Mouse (Mus musculus) intestine, postnatal 0 days (tissue): ENCODE data around the gene Tfip11. TPM values are rescaled to one million over a fixed set of nuclear protein-coding genes. Genes with fewer than 3 reads are reported as not detected.

Experiments used
- ATAC-seq: fragments of 200-750 bp; cut with Nextera tagmentation; 2 replicates; pipeline ENCODE4 v1.8.0; 2017; ENCODE audit warnings: mild to moderate bottlenecking, moderate TSS enrichment, moderate library complexity
- H3K27ac ChIP-seq: fragments of 300-500 bp; sonication (generic); 2 replicates; pipeline ENCODE4 v1.5.1; 2014; ENCODE audit warnings: mild to moderate bottlenecking, low read depth, low read length, moderate library complexity
- H3K27me3 ChIP-seq: fragments of 300-500 bp; sonication (generic); replicated peaks from 2 replicates; pipeline ENCODE4 v1.6.1; 2014; ENCODE audit warnings: low read length, mixed read lengths; ENCODE audit not compliant: control insufficient read depth, insufficient read depth
- H3K36me3 ChIP-seq: fragments of 300-500 bp; sonication (generic); 2 replicates; pipeline ENCODE4 v1.6.1; 2014; ENCODE audit warnings: mild to moderate bottlenecking, moderate library complexity; ENCODE audit not compliant: control insufficient read depth, insufficient read depth
- H3K4me1 ChIP-seq: fragments of 300-500 bp; sonication (generic); replicated peaks from 2 replicates; pipeline ENCODE4 v1.6.1; 2014; ENCODE audit warnings: antibody characterized with exemption, low read length, mixed read lengths; ENCODE audit not compliant: control insufficient read depth, insufficient read depth
- H3K4me2 ChIP-seq: fragments of 300-500 bp; sonication (generic); replicated peaks from 2 replicates; pipeline ENCODE4 v1.6.1; 2014; ENCODE audit warnings: low read depth, mild to moderate bottlenecking, moderate library complexity
- H3K4me3 ChIP-seq: fragments of 300-500 bp; sonication (generic); 2 replicates; pipeline ENCODE4 v1.5.1; 2014; ENCODE audit warnings: low read depth, low read length
- H3K9ac ChIP-seq: fragments of 300-500 bp; sonication (generic); 2 replicates; pipeline ENCODE4 v1.6.1; 2014; ENCODE audit warnings: mild to moderate bottlenecking, low read depth, low read length
- H3K9me3 ChIP-seq: fragments of 300-500 bp; sonication (generic); 2 replicates; pipeline ENCODE4 v1.6.1; 2016; ENCODE audit warnings: mixed run types; ENCODE audit not compliant: control insufficient read depth
- CTCF ChIP-seq: sonication (generic); IDR thresholded peaks from 2 replicates; pipeline ENCODE4 v1.5.1; 2016; ENCODE audit warnings: low read depth, mild to moderate bottlenecking, control low read depth, antibody characterized with exemption, moderate library complexity
- WGBS: fragments of 180-500 bp; shearing (Covaris S2); extraction: QIAGEN DNeasy Blood & Tissue Kit; methylation state at CpG from one replicate; pipeline ENCODE4 v1.1.7; 2014; 5-methylcytosine and 5-hydroxymethylcytosine counted together
- polyA plus RNA-seq: library from polyadenylated mRNA; unstranded; fragments of >200 nt; fragmentation: Nextera tagmentation; extraction: Ambion mirVana; gene quantifications from 2 replicates; pipeline ENCODE4 v1.2.1, GENCODE M21; 2015

Gene Tfip11
- polyA plus RNA-seq, 1 experiment from 2014 or later = 13.6 TPM

DNA sequence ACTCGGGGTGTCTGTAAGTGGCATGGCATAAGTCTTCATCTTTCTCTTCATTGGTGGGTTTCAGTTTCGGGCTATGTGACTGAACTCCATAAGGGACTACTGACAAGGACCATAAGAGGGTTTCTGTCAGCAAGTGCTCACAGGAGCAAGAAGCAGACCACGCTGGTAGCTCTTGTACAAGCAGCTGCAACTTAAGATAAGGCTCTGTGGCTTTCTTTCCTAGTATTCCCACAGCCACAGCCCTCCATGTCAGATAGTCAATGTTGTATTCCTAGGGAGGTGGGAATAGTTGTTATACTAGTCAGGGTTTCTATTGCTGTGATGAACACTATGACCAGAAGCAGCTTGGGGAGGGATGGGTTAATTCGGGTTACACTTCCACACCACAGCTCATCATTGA, 33.4 kb downstream of the Tfip11 start:
- no peak overlapping the region for H3K4me2 ChIP-seq
- no peaks in the 10 kb centered on the region for H3K9me3 ChIP-seq

DNA sequence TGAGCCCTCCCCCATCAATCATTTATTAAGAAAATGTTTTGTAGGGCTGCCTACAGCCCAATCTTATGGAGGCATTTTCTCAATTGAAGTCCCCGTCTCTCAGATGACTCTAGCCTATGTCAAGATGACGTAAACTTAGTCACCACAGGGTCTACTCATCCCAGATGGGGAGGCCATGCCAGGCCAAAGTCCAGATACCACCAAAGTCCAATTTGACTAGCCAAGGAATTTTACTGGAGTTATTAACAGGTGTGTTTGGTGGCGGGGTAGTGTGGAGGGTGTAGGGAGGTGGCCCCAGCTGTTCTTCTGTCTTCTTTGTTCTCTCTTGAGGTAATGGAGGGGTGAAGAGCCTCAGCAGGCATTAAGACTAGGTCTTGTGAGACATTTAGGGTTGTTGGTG, 33.9 kb downstream of the Tfip11 start:
- Histone ChIP-seq H3K9me3 (no peaks in the 10 kb centered on the region), H3K36me3 (peaks cover 49% of the 10 kb centered on the region), H3K27ac (peak overlapping the region; percentile 58), H3K4me1 (no peaks in the 10 kb centered on the region), H3K4me2 (0 out of 2 replicates have a peak overlapping the region, but pooled peaks have one; percentile 17), H3K9ac (no peak overlapping the region), H3K4me3 (no peak overlapping the region), H3K27me3 (no peaks in the 10 kb centered on the region)
- peak; percentile 75 for ATAC-seq
- WGBS = 56% methylated on average over 3 of the region's 3 CpGs
- TF ChIP-seq CTCF = no peak

More for the DNA sequence above, 33.4 kb downstream of the Tfip11 start:
- WGBS = 87% methylated on average over 4 of the region's 4 CpGs
- no peak for ATAC-seq
- Histone ChIP-seq H3K36me3 (peaks cover 49% of the 10 kb centered on the region), H3K9ac (no peak overlapping the region), H3K4me1 (no peaks in the 10 kb centered on the region), H3K27ac (peak overlapping the region; percentile 58), H3K4me3 (no peak overlapping the region), H3K27me3 (no peaks in the 10 kb centered on the region)
- no peak for TF ChIP-seq CTCF

DNA sequence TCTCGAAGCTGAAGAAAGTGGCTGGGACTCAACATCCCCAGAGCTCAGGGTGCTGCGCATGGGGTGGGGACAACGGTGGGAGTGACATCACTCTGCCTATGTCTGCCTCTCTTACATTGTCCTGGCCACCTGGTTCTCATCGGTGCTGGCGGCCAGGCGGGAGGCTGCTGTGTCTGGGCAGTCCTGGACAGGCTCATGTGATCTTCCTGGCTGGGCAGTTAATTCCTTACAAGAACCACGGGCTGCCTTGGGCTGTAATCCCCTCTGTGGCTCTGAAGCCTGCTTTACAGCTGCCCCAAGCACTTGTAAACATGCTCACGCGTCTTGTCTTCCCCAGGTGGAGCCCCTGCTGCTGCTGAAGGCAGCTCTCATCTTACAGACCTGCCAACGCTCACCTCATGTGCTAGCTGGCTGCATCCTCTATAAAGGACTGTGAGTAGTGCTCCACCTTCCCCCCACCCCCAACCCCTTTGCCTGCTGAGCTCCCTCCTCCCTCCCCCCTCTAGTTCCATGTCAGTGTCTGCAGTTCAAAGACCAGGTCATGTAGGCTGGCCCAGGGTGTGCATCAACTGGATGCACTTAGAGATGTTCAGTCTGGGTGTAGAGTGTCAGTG, 38.1 kb downstream of the Tfip11 start:
- 70% methylated on average over 10 of the region's 10 CpGs for WGBS
- no peaks in the 10 kb centered on the region for H3K4me1 ChIP-seq
- H3K4me2 ChIP-seq = no peak overlapping the region
- no peak overlapping the region for H3K27ac ChIP-seq
- H3K27me3 ChIP-seq = no peaks in the 10 kb centered on the region
- H3K36me3 ChIP-seq = peaks cover 67% of the 10 kb centered on the region
- H3K4me3 ChIP-seq = no peak overlapping the region
- no peaks in the 10 kb centered on the region for H3K9me3 ChIP-seq
- no peak for TF ChIP-seq CTCF
- no peak overlapping the region for H3K9ac ChIP-seq
- no peak for ATAC-seq

DNA sequence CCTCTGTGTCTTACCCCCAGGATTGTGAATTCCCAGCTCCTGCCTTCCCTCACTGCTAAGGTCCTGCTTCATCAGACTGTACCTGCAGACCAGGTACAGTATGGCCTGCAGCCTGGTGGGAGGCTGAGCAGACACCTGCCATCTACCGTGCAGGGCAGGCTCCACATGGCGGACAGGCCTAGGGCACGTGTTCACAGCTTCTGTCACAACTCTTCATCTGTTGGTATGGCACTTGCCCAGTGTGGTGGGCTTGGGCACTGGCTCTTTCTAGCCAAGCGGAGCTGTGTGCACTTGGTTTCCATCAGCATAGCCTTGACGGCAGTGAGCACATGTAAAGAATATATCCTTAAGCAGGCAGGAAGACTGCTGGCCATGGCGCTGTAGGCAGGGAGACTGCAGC, 40.7 kb downstream of the Tfip11 start:
- no peaks in the 10 kb centered on the region for H3K4me1 ChIP-seq
- ATAC-seq = no peak
- no peak overlapping the region for H3K9ac ChIP-seq
- 97% methylated on average over 6 of the region's 6 CpGs for WGBS
- H3K36me3 ChIP-seq = peaks cover 90% of the 10 kb centered on the region
- no peaks in the 10 kb centered on the region for H3K27me3 ChIP-seq
- H3K27ac ChIP-seq = no peak overlapping the region
- TF ChIP-seq CTCF = no peak
- H3K4me3 ChIP-seq = no peak overlapping the region
- no peaks in the 10 kb centered on the region for H3K9me3 ChIP-seq
- no peak overlapping the region for H3K4me2 ChIP-seq

- WGBS = 91% methylated on average over 4 of the region's 4 CpGs
- peak; percentile 20; the same call in 1 of the 2 replicates for TF ChIP-seq CTCF
- Histone ChIP-seq H3K4me1 (no peaks in the 10 kb centered on the region), H3K4me2 (no peak overlapping the region), H3K4me3 (no peak overlapping the region), H3K27ac (no peak overlapping the region), H3K9ac (no peak overlapping the region), H3K36me3 (peaks cover 91% of the 10 kb centered on the region), H3K27me3 (no peaks in the 10 kb centered on the region), H3K9me3 (no peaks in the 10 kb centered on the region)
- no peak for ATAC-seq
Observed at GRCm38 (mm10) chr5:112367338-112367737, 41.2 kb downstream of the Tfip11 start.

- WGBS = 87% methylated on average over 12 of the region's 12 CpGs
- H3K36me3 ChIP-seq = peaks cover 91% of the 10 kb centered on the region
Observed at GRCm38 (mm10) chr5:112367929-112368328, 41.8 kb downstream of the Tfip11 start.

More at GRCm38 (mm10) chr5:112367929-112368328, 41.8 kb downstream of the Tfip11 start:
- H3K9ac ChIP-seq = no peak overlapping the region
- no peak for TF ChIP-seq CTCF
- H3K27me3 ChIP-seq = no peaks in the 10 kb centered on the region
- no peak overlapping the region for H3K4me2 ChIP-seq
- H3K9me3 ChIP-seq = no peaks in the 10 kb centered on the region
- no peak overlapping the region for H3K27ac ChIP-seq
- no peak overlapping the region for H3K4me3 ChIP-seq
- no peak for ATAC-seq
- no peaks in the 10 kb centered on the region for H3K4me1 ChIP-seq
